Mouse (Mus musculus): Measurements from ENCODE around the gene Dusp15. TPM values are rescaled to one million over a fixed set of nuclear protein-coding genes. Genes with fewer than 3 reads are reported as not detected.

Gene Dusp15
- polyA plus RNA-seq, 1 experiment from 2014 or later, result 0.75 TPM

DNA sequence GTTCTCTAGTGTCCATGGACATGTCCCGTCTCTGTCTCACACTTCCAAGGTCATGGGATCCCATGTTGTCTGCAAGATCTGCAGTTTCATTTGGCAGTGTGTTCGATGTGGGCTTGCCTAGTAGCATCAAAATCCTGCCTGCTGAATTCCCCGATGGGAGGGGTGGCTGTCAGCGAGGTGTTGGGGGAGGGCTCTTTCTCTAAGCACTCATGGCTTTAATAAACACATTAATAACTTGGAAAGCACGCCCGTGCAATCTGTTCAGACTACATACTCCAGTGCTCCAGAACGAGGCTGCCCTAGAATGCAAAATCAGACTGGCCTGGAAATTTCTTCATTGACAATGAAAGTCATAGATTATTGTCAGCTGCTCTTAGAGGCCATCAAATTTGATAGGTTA lies 4.4 kb downstream of the Dusp15 start:
- Histone ChIP-seq H3K27ac (no peak overlapping the region), H3K36me3 (no peaks in the 10 kb centered on the region), H3K4me3 (no peak overlapping the region), H3K4me1 (peaks cover 34% of the 10 kb centered on the region), H3K9me3 (no peaks in the 10 kb centered on the region), H3K9ac (no peak overlapping the region), H3K27me3 (peaks cover 89% of the 10 kb centered on the region), H3K4me2 (replicated peaks) (no peak overlapping the region)
- ATAC-seq (ENCODE audit: low FRiP score, low read depth), result no peak
- 42% methylated on average over 7 of the region's 7 CpGs for WGBS

DNA sequence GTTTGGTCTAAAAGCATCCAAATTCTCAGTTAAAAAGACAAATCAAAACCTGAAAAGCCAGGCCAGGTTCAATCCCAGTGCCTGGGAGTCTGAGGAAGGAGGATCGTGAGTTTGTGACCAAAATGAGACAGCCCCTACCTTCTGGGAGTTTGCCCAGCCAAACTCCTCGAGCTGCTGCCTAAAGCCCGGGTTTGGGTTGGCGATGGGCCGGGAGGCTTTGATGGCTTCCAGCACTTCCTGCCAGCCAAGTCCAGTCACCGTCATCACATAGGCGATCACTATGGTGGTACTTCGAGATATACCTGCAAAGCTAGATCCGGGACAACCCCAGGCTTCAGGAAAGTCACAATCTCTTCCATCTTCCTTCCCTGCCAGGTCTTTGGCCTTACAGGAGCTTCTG lies 7.5 kb downstream of the Dusp15 start:
- H3K4me3 ChIP-seq, result no peak overlapping the region

DNA sequence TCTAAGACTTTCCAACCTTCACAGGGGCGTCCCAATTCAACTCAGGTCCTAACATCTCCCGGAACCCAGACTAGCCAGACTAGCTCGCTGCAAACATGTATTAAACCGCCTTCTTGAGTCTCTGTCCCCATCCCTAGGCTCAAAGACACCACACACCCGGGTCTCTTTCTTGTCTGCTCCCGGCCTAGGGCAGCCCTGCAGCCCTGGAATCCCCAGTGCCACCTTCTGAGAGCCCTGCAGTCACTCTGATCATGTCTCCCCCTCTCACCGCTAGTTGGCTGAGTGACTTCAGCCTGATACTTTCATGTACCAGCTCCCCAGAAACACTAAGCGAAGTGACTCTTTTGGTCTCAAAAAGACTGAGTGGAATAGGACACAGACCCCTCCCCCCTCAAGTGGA lies 7.9 kb downstream of the Dusp15 start:
- WGBS, result 4% methylated on average over 8 of the region's 8 CpGs
- peak overlapping the region; percentile 94 for H3K4me2 ChIP-seq (replicated peaks)
- H3K4me3 ChIP-seq, result peak overlapping the region; percentile 51
- H3K27ac ChIP-seq, result no peak overlapping the region
- H3K9ac ChIP-seq, result peak overlapping the region; percentile 64
- peaks cover 22% of the 10 kb centered on the region for H3K4me1 ChIP-seq
- no peaks in the 10 kb centered on the region for H3K9me3 ChIP-seq
- peaks cover 86% of the 10 kb centered on the region for H3K27me3 ChIP-seq
- ATAC-seq (ENCODE audit: low FRiP score, low read depth), result no peak
- H3K36me3 ChIP-seq, result no peaks in the 10 kb centered on the region

More for the DNA sequence above, 7.5 kb downstream of the Dusp15 start:
- Histone ChIP-seq H3K4me1 (peaks cover 22% of the 10 kb centered on the region), H3K4me2 (replicated peaks) (no peak overlapping the region), H3K27ac (no peak overlapping the region), H3K27me3 (peaks cover 86% of the 10 kb centered on the region), H3K9me3 (no peaks in the 10 kb centered on the region), H3K9ac (no peak overlapping the region), H3K36me3 (no peaks in the 10 kb centered on the region)
- 49% methylated on average over 9 of the region's 9 CpGs for WGBS
- ATAC-seq (ENCODE audit: low FRiP score, low read depth), result no peak

DNA sequence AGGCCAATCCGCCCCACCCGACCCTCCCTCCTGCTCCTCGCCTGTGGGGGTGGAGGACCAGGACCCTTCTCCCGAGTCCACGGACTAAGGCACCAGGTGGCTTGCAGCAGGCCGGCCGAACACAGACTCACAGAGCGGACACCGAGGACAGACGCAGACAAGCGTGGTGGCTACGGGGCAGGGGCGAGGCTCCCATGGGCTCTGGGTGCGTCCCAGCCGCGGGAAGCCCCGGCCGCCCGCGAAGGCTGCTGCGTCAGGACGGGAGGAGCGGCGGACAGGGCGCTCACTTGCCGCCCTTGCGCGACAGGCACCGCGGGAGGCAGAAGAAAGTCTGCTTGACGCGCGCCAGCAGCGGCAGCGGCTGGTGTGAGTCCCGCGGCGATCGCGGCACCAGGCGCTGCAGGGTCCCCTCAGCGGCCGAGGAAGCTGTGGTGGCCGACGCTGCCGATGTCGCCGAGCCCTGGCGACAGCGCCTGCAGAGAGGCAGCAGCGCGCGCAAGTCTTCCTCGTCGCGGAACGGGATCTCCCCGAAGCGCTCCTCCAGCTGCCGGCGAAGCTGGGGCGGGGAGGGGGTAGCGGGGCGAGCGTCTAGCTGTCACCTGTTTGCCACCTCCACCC lies 8.5 kb downstream of the Dusp15 start:
- no peaks in the 10 kb centered on the region for H3K9me3 ChIP-seq
- ATAC-seq (ENCODE audit: low FRiP score, low read depth), result peak; percentile 16; the same call in 1 of the 2 replicates
- WGBS, result under 1% methylated on average over 63 of the region's 65 CpGs
- no peaks in the 10 kb centered on the region for H3K36me3 ChIP-seq
- H3K4me3 ChIP-seq, result peak overlapping the region; percentile 51
- H3K27ac ChIP-seq, result no peak overlapping the region
- peaks cover 88% of the 10 kb centered on the region for H3K27me3 ChIP-seq
- peaks cover 22% of the 10 kb centered on the region for H3K4me1 ChIP-seq
- peak overlapping the region; percentile 94 for H3K4me2 ChIP-seq (replicated peaks)
- H3K9ac ChIP-seq, result peak overlapping the region; percentile 64

DNA sequence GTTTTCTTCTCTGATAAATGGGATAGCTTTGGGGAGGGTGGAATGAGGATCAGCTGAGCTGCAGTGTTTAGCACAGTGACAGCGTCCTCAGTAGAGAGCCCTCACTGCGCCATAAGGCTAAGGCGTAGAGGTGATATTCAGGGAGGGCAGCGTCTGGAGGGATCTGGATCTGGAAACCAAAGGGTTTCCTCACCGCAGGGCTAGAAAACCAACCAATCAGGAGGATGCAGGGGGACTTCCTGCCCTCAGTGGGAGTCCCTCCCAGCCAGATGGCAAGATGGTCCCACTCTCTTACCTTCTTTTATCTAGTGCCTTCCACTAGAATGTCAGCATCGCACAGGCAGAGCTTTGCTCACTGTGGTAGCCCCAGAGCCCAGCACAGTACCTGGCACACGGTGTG lies 9.7 kb downstream of the Dusp15 start:
- Histone ChIP-seq H3K9ac (no peak overlapping the region), H3K27ac (no peak overlapping the region), H3K36me3 (no peaks in the 10 kb centered on the region), H3K27me3 (peaks cover 85% of the 10 kb centered on the region), H3K4me1 (peaks cover 14% of the 10 kb centered on the region), H3K4me3 (no peak overlapping the region), H3K4me2 (replicated peaks) (no peak overlapping the region), H3K9me3 (no peaks in the 10 kb centered on the region)
- whole genome bisulfite sequencing, result 23% methylated on average over 7 of the region's 7 CpGs
- no peak for ATAC-seq (ENCODE audit: low FRiP score, low read depth)

DNA sequence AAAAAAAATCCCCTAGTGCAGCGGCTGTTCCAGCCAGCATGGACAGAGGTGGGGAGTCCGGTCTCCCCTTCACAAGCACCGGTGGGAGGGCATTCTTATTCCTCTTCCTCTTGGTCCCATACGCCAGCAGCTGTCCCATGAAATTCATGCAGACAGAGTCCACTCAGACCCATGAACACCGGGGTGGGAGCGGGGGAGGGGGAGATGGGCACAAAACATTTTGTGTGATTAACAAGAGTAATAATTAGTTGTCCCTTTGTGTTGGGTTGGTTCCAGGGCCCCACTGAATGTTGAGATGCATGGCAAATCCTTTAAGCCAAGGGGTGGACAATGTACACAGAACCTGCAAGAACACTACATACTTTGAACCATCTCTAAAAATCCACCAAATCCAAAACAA lies 10.4 kb downstream of the Dusp15 start:
- Histone ChIP-seq H3K4me3 (no peak overlapping the region), H3K9ac (no peak overlapping the region), H3K27me3 (peaks cover 84% of the 10 kb centered on the region), H3K27ac (no peak overlapping the region), H3K4me2 (replicated peaks) (no peak overlapping the region), H3K36me3 (no peaks in the 10 kb centered on the region), H3K9me3 (no peaks in the 10 kb centered on the region), H3K4me1 (peaks cover 14% of the 10 kb centered on the region)
- WGBS, result 75% methylated on average over 6 of the region's 6 CpGs
- no peak for ATAC-seq (ENCODE audit: low FRiP score, low read depth)

DNA sequence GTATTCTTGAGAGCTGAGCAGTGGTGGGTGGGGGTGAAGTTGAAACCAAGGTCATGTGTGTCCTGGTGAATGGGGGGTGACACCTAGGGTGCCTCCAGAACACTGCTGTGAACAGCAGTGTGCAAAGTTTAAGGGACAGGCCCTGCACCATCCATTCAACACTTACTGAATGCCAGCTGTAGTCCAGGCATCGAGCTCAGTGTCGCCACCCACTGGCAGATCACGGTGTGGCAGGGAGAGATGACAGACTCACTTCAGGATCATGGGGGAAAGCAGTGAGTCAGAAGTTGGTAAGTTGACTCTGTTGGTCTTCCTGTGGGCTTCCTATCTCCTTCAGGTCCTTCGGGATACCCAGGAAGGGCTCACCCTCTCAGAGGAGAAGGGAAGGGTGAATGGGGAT lies 11.7 kb downstream of the Dusp15 start:
- Histone ChIP-seq H3K27me3 (peaks cover 74% of the 10 kb centered on the region), H3K4me3 (no peak overlapping the region), H3K36me3 (no peaks in the 10 kb centered on the region), H3K9ac (no peak overlapping the region), H3K4me2 (replicated peaks) (no peak overlapping the region), H3K9me3 (no peaks in the 10 kb centered on the region), H3K27ac (no peak overlapping the region), H3K4me1 (peaks cover 14% of the 10 kb centered on the region)
- WGBS, result 18% methylated on average over 4 of the region's 4 CpGs
- no peak for ATAC-seq (ENCODE audit: low FRiP score, low read depth)

DNA sequence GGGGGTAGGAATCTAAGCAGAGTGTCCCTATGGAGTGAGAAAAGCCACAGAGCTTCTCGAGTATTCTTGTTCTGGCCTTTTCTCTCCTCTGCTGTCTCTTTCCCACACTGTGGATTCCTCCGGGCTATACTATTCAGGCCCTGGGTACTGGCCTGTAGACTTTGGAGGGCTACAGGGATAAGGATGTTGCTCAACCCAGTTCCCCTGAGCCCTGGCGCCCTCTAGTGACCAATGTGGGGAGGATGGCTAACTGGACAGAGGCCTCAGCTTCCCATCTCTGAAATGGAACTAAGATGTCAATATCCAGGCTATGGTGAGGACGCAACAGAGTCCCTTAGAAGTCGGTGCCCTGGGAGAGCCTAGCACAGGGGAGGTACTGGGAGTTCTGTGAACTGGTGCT lies 17.9 kb downstream of the Dusp15 start:
- Histone ChIP-seq H3K4me1 (peaks cover 12% of the 10 kb centered on the region), H3K9ac (no peak overlapping the region), H3K4me3 (no peak overlapping the region), H3K27me3 (peaks cover 14% of the 10 kb centered on the region), H3K4me2 (replicated peaks) (no peak overlapping the region), H3K9me3 (no peaks in the 10 kb centered on the region), H3K27ac (no peak overlapping the region), H3K36me3 (no peaks in the 10 kb centered on the region)
- WGBS, result 32% methylated on average over 5 of the region's 5 CpGs
- no peak for ATAC-seq (ENCODE audit: low FRiP score, low read depth)

DNA sequence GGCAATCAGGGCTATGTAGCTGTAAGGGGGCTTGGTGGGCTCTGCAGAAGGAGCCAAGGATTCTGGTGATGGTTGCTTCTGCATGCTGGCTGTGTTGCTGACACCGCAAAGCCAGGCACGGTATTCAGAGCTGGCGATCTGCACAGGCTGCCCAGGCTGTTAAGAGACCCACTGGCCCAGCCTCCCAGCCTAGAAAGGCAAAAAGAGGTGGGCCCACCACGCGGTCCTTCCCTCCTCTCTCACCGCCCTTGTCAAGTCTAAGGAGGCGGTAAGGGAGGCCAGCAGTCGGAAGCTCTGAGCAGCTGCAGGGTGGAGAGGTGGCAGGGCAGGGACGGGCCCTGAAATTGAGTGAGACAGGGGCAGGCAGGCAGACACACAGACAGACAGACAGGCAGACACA lies 18.4 kb downstream of the Dusp15 start, which contains the start of gene Foxs1:
Foxs1 (minus strand) TSS at position 161 of the 400 bp plus-strand sequence.
- peaks cover 12% of the 10 kb centered on the region for H3K4me1 ChIP-seq
- no peak within 1 kb of the TSS for H3K4me2 ChIP-seq (replicated peaks)
- no peak within 1 kb of the TSS; the same call in 1 of the 2 replicates for H3K9ac ChIP-seq
- H3K4me3 ChIP-seq, result no peak within 1 kb of the TSS
- 29% methylated on average over 9 of the region's 9 CpGs for WGBS
- no peak; the same call in 1 of the 2 replicates for ATAC-seq (ENCODE audit: low FRiP score, low read depth)
- H3K27ac ChIP-seq, result no peak within 1 kb of the TSS
- H3K36me3 ChIP-seq, result no peaks in the 10 kb centered on the region
- no peaks in the 10 kb centered on the region for H3K9me3 ChIP-seq
- peaks cover 9% of the 10 kb centered on the region for H3K27me3 ChIP-seq

DNA sequence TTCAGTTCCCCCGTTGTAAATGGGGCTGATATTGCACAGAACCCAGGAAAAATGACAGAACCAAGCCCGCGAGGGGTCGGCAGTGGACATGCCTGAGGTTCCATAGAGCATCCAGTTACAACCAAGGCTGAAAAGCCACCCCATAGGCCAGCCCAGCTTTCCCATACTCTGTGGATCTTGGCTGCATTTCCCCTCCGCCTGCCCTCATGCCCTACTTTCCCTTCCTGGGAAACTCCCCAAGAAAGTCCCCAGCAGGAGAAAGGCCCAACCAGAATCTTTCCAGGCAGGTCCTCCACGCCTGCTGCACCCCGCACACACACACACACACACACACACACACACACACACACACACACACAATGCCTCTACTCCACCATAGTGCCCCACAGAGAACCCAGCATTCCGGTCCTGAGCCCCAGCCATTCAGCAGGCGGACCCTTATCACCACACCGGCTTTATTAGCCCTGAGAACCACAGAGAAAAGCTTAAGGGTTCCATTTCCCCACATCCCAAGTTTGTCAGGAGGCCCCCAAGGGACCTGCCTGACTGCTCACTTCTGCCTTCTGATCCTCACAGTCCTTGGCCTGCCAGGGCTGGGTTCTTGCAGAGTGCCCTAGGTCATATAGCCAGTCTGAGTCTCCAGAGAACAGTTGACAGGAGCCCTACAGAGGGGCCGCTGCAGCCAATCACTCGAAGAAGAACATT lies 19.9 kb downstream of the Dusp15 start:
- Histone ChIP-seq H3K9ac (no peak overlapping the region; the same call in 1 of the 2 replicates), H3K27ac (no peak overlapping the region), H3K9me3 (no peaks in the 10 kb centered on the region), H3K4me3 (no peak overlapping the region), H3K36me3 (no peaks in the 10 kb centered on the region), H3K4me1 (peaks cover 20% of the 10 kb centered on the region), H3K4me2 (replicated peaks) (no peak overlapping the region), H3K27me3 (peaks cover 7% of the 10 kb centered on the region)
- WGBS, result 74% methylated on average over 11 of the region's 12 CpGs
- ATAC-seq (ENCODE audit: low FRiP score, low read depth), result no peak

DNA sequence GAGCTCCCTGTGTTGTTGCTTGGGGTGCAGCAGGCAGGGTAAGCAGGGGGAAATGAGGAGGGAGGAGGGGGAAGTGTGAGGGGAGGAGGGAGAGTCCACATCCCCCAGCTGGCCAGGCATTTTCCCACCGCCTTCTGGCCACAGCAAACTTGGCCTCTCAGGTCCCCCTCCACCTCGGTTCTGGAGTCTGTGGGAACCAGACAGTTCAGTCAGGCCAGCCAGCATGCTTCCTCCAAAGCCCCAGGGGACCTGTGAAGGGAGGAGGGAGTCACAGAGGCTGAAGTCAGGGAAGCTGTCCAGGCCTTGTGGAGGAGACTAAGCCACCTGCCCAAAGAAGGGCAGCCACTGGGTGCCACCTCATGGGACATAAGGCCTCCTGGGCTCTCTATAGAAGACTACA lies 21.2 kb downstream of the Dusp15 start:
- WGBS, result 31% methylated on average over 2 of the region's 2 CpGs
- no peak for ATAC-seq (ENCODE audit: low FRiP score, low read depth)
- Histone ChIP-seq H3K9me3 (no peaks in the 10 kb centered on the region), H3K27ac (no peak overlapping the region), H3K9ac (no peak overlapping the region), H3K4me1 (peaks cover 32% of the 10 kb centered on the region), H3K4me3 (no peak overlapping the region), H3K4me2 (replicated peaks) (no peak overlapping the region), H3K36me3 (no peaks in the 10 kb centered on the region), H3K27me3 (no peaks in the 10 kb centered on the region; the same call in 1 of the 2 replicates)

DNA sequence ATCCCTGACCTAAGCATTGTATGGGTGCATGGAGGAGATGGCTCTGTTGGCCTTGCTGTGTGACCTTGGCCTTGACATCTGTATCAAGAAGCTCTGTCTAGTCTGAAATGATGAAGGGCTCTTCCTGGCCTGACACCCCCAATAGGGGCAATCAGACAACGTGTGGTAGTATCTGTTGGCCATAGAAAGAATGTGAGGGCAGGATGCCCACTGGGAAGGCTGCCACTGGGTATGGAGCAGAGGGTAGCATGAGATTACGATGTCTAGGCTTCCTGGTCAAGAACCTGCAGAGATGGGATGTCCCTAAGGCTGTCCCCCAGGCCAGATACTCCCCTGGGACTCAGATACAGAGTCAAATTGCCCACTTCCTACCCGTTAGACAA lies 22.5 kb downstream of the Dusp15 start:
- no peak overlapping the region for H3K9ac ChIP-seq
- 69% methylated on average over 3 of the region's 3 CpGs for whole genome bisulfite sequencing

More for the DNA sequence above, 22.5 kb downstream of the Dusp15 start:
- H3K4me3 ChIP-seq, result no peak overlapping the region
- H3K27ac ChIP-seq, result no peak overlapping the region
- peaks cover 36% of the 10 kb centered on the region for H3K4me1 ChIP-seq
- H3K4me2 ChIP-seq (replicated peaks), result no peak overlapping the region
- no peak for ATAC-seq (ENCODE audit: low FRiP score, low read depth)
- no peaks in the 10 kb centered on the region for H3K36me3 ChIP-seq
- no peaks in the 10 kb centered on the region for H3K9me3 ChIP-seq
- H3K27me3 ChIP-seq, result no peaks in the 10 kb centered on the region; the same call in 1 of the 2 replicates

All from limb, embryonic 13.5 days (tissue).